Mouse (Mus musculus): ENCODE data around the gene Nav1. TPM values are rescaled to one million over a fixed set of nuclear protein-coding genes. Genes with fewer than 3 reads are reported as not detected.

The Nav1 gene
- total and polyA plus RNA-seq, 2 experiments from 2014 or later: 35.5 to 85.8 TPM

GRCm38 (mm10) chr1:135481656-135482055, 125.4 kb downstream of the Nav1 start:
- no peaks in the 10 kb centered on the region for H3K9me3 ChIP-seq (ENCODE audit: low read length)
- DNase-seq (no peak), ATAC-seq (no peak; the same call in 1 of the 2 replicates)
- no peak overlapping the region for H3K27ac ChIP-seq (ENCODE audit: low read depth, low read length)
- WGBS: 88% methylated on average over 9 of the region's 9 CpGs
- no peaks in the 10 kb centered on the region for H3K27me3 ChIP-seq (ENCODE audit: insufficient read depth, low read length)
- no peak for TF ChIP-seq CTCF (IDR thresholded peaks at IDR 0.05; ENCODE audit: low read depth)
- H3K9ac ChIP-seq: no peak overlapping the region
- H3K4me1 ChIP-seq (ENCODE audit: insufficient read depth): no peaks in the 10 kb centered on the region
- H3K36me3 ChIP-seq (ENCODE audit: insufficient read depth): no peaks in the 10 kb centered on the region
- H3K4me2 ChIP-seq (ENCODE audit: low read depth): no peak overlapping the region
- no peak overlapping the region for H3K4me3 ChIP-seq (ENCODE audit: low read depth, low read length)

- no peak for ATAC-seq
- no peak for DNase-seq
- no peak overlapping the region for H3K4me3 ChIP-seq (ENCODE audit: low read depth, low read length)
- H3K27ac ChIP-seq (ENCODE audit: low read depth, low read length): no peak overlapping the region
- peak; percentile 32; the same call in 1 of the 2 replicates for TF ChIP-seq CTCF (IDR thresholded peaks at IDR 0.05; ENCODE audit: low read depth)
- no peaks in the 10 kb centered on the region for H3K36me3 ChIP-seq (ENCODE audit: insufficient read depth)
- H3K9ac ChIP-seq: no peak overlapping the region
- H3K9me3 ChIP-seq (ENCODE audit: low read length): no peaks in the 10 kb centered on the region
- H3K4me2 ChIP-seq (ENCODE audit: low read depth): no peak overlapping the region
- no peaks in the 10 kb centered on the region for H3K4me1 ChIP-seq (ENCODE audit: insufficient read depth)
- WGBS: 82% methylated on average over 3 of the region's 3 CpGs
- H3K27me3 ChIP-seq (ENCODE audit: insufficient read depth, low read length): no peaks in the 10 kb centered on the region
Measured at GRCm38 (mm10) chr1:135480815-135481214, 126.3 kb downstream of the Nav1 start.

- no peaks in the 10 kb centered on the region for H3K9me3 ChIP-seq (ENCODE audit: low read length)
- TF ChIP-seq CTCF (IDR thresholded peaks at IDR 0.05; ENCODE audit: low read depth): peak; percentile 12; the same call in 1 of the 2 replicates
- DNase-seq (no peak), ATAC-seq (no peak)
- 89% methylated on average over 7 of the region's 7 CpGs for WGBS
- no peaks in the 10 kb centered on the region for H3K27me3 ChIP-seq (ENCODE audit: insufficient read depth, low read length)
- no peak overlapping the region for H3K9ac ChIP-seq
- H3K36me3 ChIP-seq (ENCODE audit: insufficient read depth): peaks cover 19% of the 10 kb centered on the region
- no peak overlapping the region for H3K4me2 ChIP-seq (ENCODE audit: low read depth)
- no peak overlapping the region for H3K4me3 ChIP-seq (ENCODE audit: low read depth, low read length)
- no peak overlapping the region for H3K27ac ChIP-seq (ENCODE audit: low read depth, low read length)
- no peaks in the 10 kb centered on the region for H3K4me1 ChIP-seq (ENCODE audit: insufficient read depth)
Measured at GRCm38 (mm10) chr1:135475571-135475895, 131.6 kb downstream of the Nav1 start.

GRCm38 (mm10) chr1:135474861-135475570, 132.1 kb downstream of the Nav1 start:
- H3K27ac ChIP-seq (ENCODE audit: low read depth, low read length): no peak overlapping the region
- H3K9ac ChIP-seq: no peak overlapping the region
- H3K4me2 ChIP-seq (ENCODE audit: low read depth): no peak overlapping the region
- 53% methylated on average over 15 of the region's 15 CpGs for WGBS
- no peaks in the 10 kb centered on the region for H3K27me3 ChIP-seq (ENCODE audit: insufficient read depth, low read length)
- H3K4me3 ChIP-seq (ENCODE audit: low read depth, low read length): no peak overlapping the region
- H3K4me1 ChIP-seq (ENCODE audit: insufficient read depth): no peaks in the 10 kb centered on the region
- peaks cover 24% of the 10 kb centered on the region for H3K36me3 ChIP-seq (ENCODE audit: insufficient read depth)
- TF ChIP-seq CTCF (IDR thresholded peaks at IDR 0.05; ENCODE audit: low read depth): no peak
- ATAC-seq: no peak
- no peak for DNase-seq
- no peaks in the 10 kb centered on the region for H3K9me3 ChIP-seq (ENCODE audit: low read length)

- no peak overlapping the region for H3K4me3 ChIP-seq (ENCODE audit: low read depth, low read length)
- 82% methylated on average over 5 of the region's 5 CpGs for WGBS
- H3K9me3 ChIP-seq (ENCODE audit: low read length): no peaks in the 10 kb centered on the region
- no peak for DNase-seq
- no peak overlapping the region for H3K4me2 ChIP-seq (ENCODE audit: low read depth)
- no peaks in the 10 kb centered on the region for H3K27me3 ChIP-seq (ENCODE audit: insufficient read depth, low read length)
- H3K4me1 ChIP-seq (ENCODE audit: insufficient read depth): no peaks in the 10 kb centered on the region
- no peak for TF ChIP-seq CTCF (IDR thresholded peaks at IDR 0.05; ENCODE audit: low read depth)
- ATAC-seq: no peak
- H3K9ac ChIP-seq: no peak overlapping the region
- H3K27ac ChIP-seq (ENCODE audit: low read depth, low read length): no peak overlapping the region
- H3K36me3 ChIP-seq (ENCODE audit: insufficient read depth): peaks cover 46% of the 10 kb centered on the region
Measured at GRCm38 (mm10) chr1:135472536-135472935, 134.6 kb downstream of the Nav1 start.

- Histone ChIP-seq H3K27ac (ENCODE audit: low read depth, low read length) (no peak overlapping the region), H3K9ac (no peak overlapping the region), H3K9me3 (ENCODE audit: low read length) (no peaks in the 10 kb centered on the region), H3K36me3 (ENCODE audit: insufficient read depth) (peaks cover 54% of the 10 kb centered on the region), H3K27me3 (ENCODE audit: insufficient read depth, low read length) (no peaks in the 10 kb centered on the region), H3K4me2 (ENCODE audit: low read depth) (no peak overlapping the region), H3K4me1 (ENCODE audit: insufficient read depth) (no peaks in the 10 kb centered on the region), H3K4me3 (ENCODE audit: low read depth, low read length) (no peak overlapping the region)
- 90% methylated on average over 5 of the region's 5 CpGs for WGBS
- DNase-seq: no peak
- ATAC-seq: no peak
- no peak for TF ChIP-seq CTCF (IDR thresholded peaks at IDR 0.05; ENCODE audit: low read depth)
Measured at GRCm38 (mm10) chr1:135471742-135472141, 135.4 kb downstream of the Nav1 start.

- Histone ChIP-seq H3K4me3 (ENCODE audit: low read depth, low read length) (no peak overlapping the region), H3K9ac (no peak overlapping the region), H3K27ac (ENCODE audit: low read depth, low read length) (no peak overlapping the region), H3K36me3 (ENCODE audit: insufficient read depth) (peaks cover 66% of the 10 kb centered on the region), H3K9me3 (ENCODE audit: low read length) (no peaks in the 10 kb centered on the region), H3K4me2 (ENCODE audit: low read depth) (no peak overlapping the region), H3K27me3 (ENCODE audit: insufficient read depth, low read length) (no peaks in the 10 kb centered on the region), H3K4me1 (ENCODE audit: insufficient read depth) (no peaks in the 10 kb centered on the region)
- 95% methylated on average over 13 of the region's 13 CpGs for WGBS
- DNase-seq (no peak), ATAC-seq (no peak)
- no peak for TF ChIP-seq CTCF (IDR thresholded peaks at IDR 0.05; ENCODE audit: low read depth)
Measured at GRCm38 (mm10) chr1:135470546-135470945, 136.5 kb downstream of the Nav1 start.

Measured in forebrain, postnatal 0 days (tissue).